Mouse (Mus musculus): ENCODE results near the gene Irf4.

Irf4 gene

GRCm38 (mm10) chr13:30814256-30814655 is 65.2 kb downstream of the Irf4 start:
- DNase-seq, result no peak

Data from B cell, adult 2 months (primary cell).